Mouse (Mus musculus) CH12.LX (cell line): ENCODE results near the gene Tmem74b. TPM values are rescaled to one million over a fixed set of nuclear protein-coding genes. Genes with fewer than 3 reads are reported as not detected.

Experiments
- DNase-seq: peaks from one replicate; pipeline ENCODE4 v3.0.0-alpha.2; 2013; ENCODE audit errors: extremely low read depth
- H3K27ac ChIP-seq: 2 replicates; pipeline ENCODE4 v1.5.1; 2012; ENCODE audit warnings: low read depth, mild to moderate bottlenecking, control low read depth, moderate library complexity; ENCODE audit not compliant: insufficient read depth
- H3K27me3 ChIP-seq: replicated peaks from 2 replicates; pipeline ENCODE3; 2012; ENCODE audit warnings: inconsistent platforms
- H3K36me3 ChIP-seq, 2 experiments: replicated peaks in 1 of 2; 2 replicates each; pipeline versions ENCODE3 to v1.6.1; 2012; ENCODE audit warnings: inconsistent platforms in 1 of 2, low read length in 1 of 2, mild to moderate bottlenecking in 1 of 2, mixed read lengths in 1 of 2, moderate library complexity in 1 of 2; ENCODE audit not compliant: control insufficient read depth in 1 of 2, insufficient read depth in 1 of 2
- H3K4me1 ChIP-seq, 2 experiments: 2 replicates each; pipeline ENCODE4 v1.6.1; 2012; ENCODE audit warnings: inconsistent platforms in 1 of 2, moderate library complexity in 1 of 2; ENCODE audit not compliant: insufficient read depth in 2 of 2, control insufficient read depth in 1 of 2
- H3K4me2 ChIP-seq: 2 replicates; pipeline ENCODE4 v1.6.1; 2012; ENCODE audit warnings: low read depth, mild to moderate bottlenecking, control low read depth; ENCODE audit not compliant: poor library complexity, insufficient read depth, severe bottlenecking
- H3K4me3 ChIP-seq, 3 experiments: fragments of 150-350 bp in 1 of 3; sonication (generic) in 1 of 3; replicated peaks in 1 of 3; 2 replicates each; pipeline versions ENCODE3 to v1.5.1; 2011 to 2012; ENCODE audit warnings: low read depth in 2 of 3, low read length in 2 of 3, mild to moderate bottlenecking in 2 of 3, moderate library complexity in 2 of 3, control low read depth in 1 of 3, improper control_type of control experiment in 1 of 3, inconsistent platforms in 1 of 3, mixed read lengths in 1 of 3; ENCODE audit not compliant: poor library complexity in 1 of 3
- H3K79me2 ChIP-seq: replicated peaks from 2 replicates; pipeline ENCODE4 v1.6.1; 2012; ENCODE audit warnings: mild to moderate bottlenecking, moderate library complexity; ENCODE audit not compliant: control insufficient read depth, poor library complexity, insufficient read depth, severe bottlenecking; ENCODE audit errors: extremely low read depth
- H3K9ac ChIP-seq: 2 replicates; pipeline ENCODE4 v1.6.1; 2012; ENCODE audit warnings: low read depth, mild to moderate bottlenecking, control low read depth, moderate library complexity; ENCODE audit not compliant: insufficient read depth
- H3K9me3 ChIP-seq: replicated peaks from 2 replicates; pipeline ENCODE3; 2012; ENCODE audit warnings: low read length, inconsistent platforms, mixed read lengths
- CHD2 ChIP-seq: IDR thresholded peaks from 2 replicates; pipeline ENCODE4 v1.6.1; 2011; ENCODE audit warnings: low read length, improper control_type of control experiment
- CTCF ChIP-seq, 2 experiments: IDR thresholded peaks in 1 of 2; conservative IDR thresholded peaks in 1 of 2; 2 replicates each; pipeline ENCODE4 v1.5.1; 2011 to 2012; ENCODE audit warnings: low read depth in 2 of 2, low read length in 2 of 2, improper control_type of control experiment in 1 of 2, inconsistent platforms in 1 of 2, mild to moderate bottlenecking in 1 of 2, moderate library complexity in 1 of 2
- E2F4 ChIP-seq: IDR thresholded peaks from 2 replicates; pipeline ENCODE4 v1.6.1; 2011; ENCODE audit warnings: low read depth, low read length, improper control_type of control experiment; ENCODE audit not compliant: insufficient replicate concordance
- ELF1 ChIP-seq: IDR thresholded peaks from 2 replicates; pipeline ENCODE4 v1.6.1; 2014; ENCODE audit warnings: low read depth, mild to moderate bottlenecking, inconsistent platforms, low read length, improper control_type of control experiment
- EP300 ChIP-seq: IDR thresholded peaks from 2 replicates; pipeline ENCODE4 v1.6.1; 2011; ENCODE audit warnings: low read length, improper control_type of control experiment
- ETS1 ChIP-seq: conservative IDR thresholded peaks from 2 replicates; pipeline ENCODE4 v1.6.1; 2012; ENCODE audit warnings: low read depth, mild to moderate bottlenecking, inconsistent platforms, low read length, improper control_type of control experiment, moderate library complexity
- GABPA ChIP-seq: IDR thresholded peaks from 2 replicates; pipeline ENCODE4 v1.6.1; 2012; ENCODE audit warnings: low read depth, low read length, improper control_type of control experiment, inconsistent platforms; ENCODE audit not compliant: insufficient replicate concordance
- HCFC1 ChIP-seq: IDR thresholded peaks from 2 replicates; pipeline ENCODE4 v1.6.1; 2012; ENCODE audit warnings: low read depth, mild to moderate bottlenecking, inconsistent platforms, low read length, improper control_type of control experiment
- IRF4 ChIP-seq: IDR thresholded peaks from 2 replicates; pipeline ENCODE4 v1.6.1; 2014; ENCODE audit warnings: low read depth, mild to moderate bottlenecking, inconsistent platforms, low read length, improper control_type of control experiment
- JUN ChIP-seq: IDR thresholded peaks from 2 replicates; pipeline ENCODE4 v1.6.1; 2011; ENCODE audit warnings: low read depth, mild to moderate bottlenecking, low read length, improper control_type of control experiment, moderate library complexity; ENCODE audit not compliant: insufficient read depth
- JUND ChIP-seq: conservative IDR thresholded peaks from 2 replicates; pipeline ENCODE4 v1.6.1; 2011; ENCODE audit warnings: low read depth, low read length, improper control_type of control experiment
- MAFK ChIP-seq: IDR thresholded peaks from 2 replicates; pipeline ENCODE4 v1.6.1; 2011; ENCODE audit warnings: low read length, improper control_type of control experiment; ENCODE audit not compliant: insufficient replicate concordance
- MXI1 ChIP-seq: IDR thresholded peaks from 2 replicates; pipeline ENCODE4 v1.6.1; 2011; ENCODE audit warnings: mild to moderate bottlenecking, low read depth, low read length, improper control_type of control experiment
- NELFE ChIP-seq: IDR thresholded peaks from 2 replicates; pipeline ENCODE4 v1.6.1; 2011; ENCODE audit warnings: low read depth, low read length, improper control_type of control experiment
- NRF1 ChIP-seq: IDR thresholded peaks from 2 replicates; pipeline ENCODE4 v1.6.1; 2014; ENCODE audit warnings: low read depth, mild to moderate bottlenecking, inconsistent platforms, low read length, improper control_type of control experiment, moderate library complexity
- PAX5 ChIP-seq: IDR thresholded peaks from 2 replicates; pipeline ENCODE4 v1.6.1; 2012; ENCODE audit warnings: low read length, inconsistent platforms, mixed read lengths
- POLR2A ChIP-seq: IDR thresholded peaks from 2 replicates; pipeline ENCODE4 v1.6.1; 2011; ENCODE audit warnings: low read depth, mild to moderate bottlenecking, improper control_type of control experiment, low read length
- POLR2AphosphoS2 ChIP-seq: IDR thresholded peaks from 2 replicates; pipeline ENCODE4 v1.6.1; 2011; ENCODE audit warnings: low read depth, low read length, improper control_type of control experiment
- RAD21 ChIP-seq: IDR thresholded peaks from 2 replicates; pipeline ENCODE4 v1.6.1; 2011; ENCODE audit warnings: low read depth, mild to moderate bottlenecking, low read length, improper control_type of control experiment, moderate library complexity
- RCOR1 ChIP-seq: conservative IDR thresholded peaks from 2 replicates; pipeline ENCODE4 v1.6.1; 2012; ENCODE audit warnings: low read depth, mild to moderate bottlenecking, inconsistent platforms, low read length, improper control_type of control experiment
- SIN3A ChIP-seq: IDR thresholded peaks from 2 replicates; pipeline ENCODE4 v1.6.1; 2012; ENCODE audit warnings: low read length, improper control_type of control experiment, inconsistent platforms
- SMC3 ChIP-seq: IDR thresholded peaks from 2 replicates; pipeline ENCODE4 v1.6.1; 2011; ENCODE audit warnings: low read depth, low read length, improper control_type of control experiment
- TBP ChIP-seq: conservative IDR thresholded peaks from 2 replicates; pipeline ENCODE4 v1.6.1; 2011; ENCODE audit warnings: low read depth, low read length, improper control_type of control experiment
- TCF12 ChIP-seq: IDR thresholded peaks from 2 replicates; pipeline ENCODE4 v1.6.1; 2014; ENCODE audit warnings: low read depth, mild to moderate bottlenecking, inconsistent platforms, low read length, improper control_type of control experiment
- UBTF ChIP-seq: IDR thresholded peaks from 2 replicates; pipeline ENCODE4 v1.6.1; 2012; ENCODE audit warnings: low read depth, mild to moderate bottlenecking, inconsistent platforms, low read length, improper control_type of control experiment, moderate library complexity
- USF2 ChIP-seq: conservative IDR thresholded peaks from 2 replicates; pipeline ENCODE4 v1.6.1; 2011; ENCODE audit warnings: low read depth, low read length, improper control_type of control experiment
- ZC3H11A ChIP-seq: IDR thresholded peaks from 2 replicates; pipeline ENCODE4 v1.6.1; 2012; ENCODE audit warnings: low read depth, mild to moderate bottlenecking, inconsistent platforms, low read length, improper control_type of control experiment
- ZKSCAN1 ChIP-seq: IDR thresholded peaks from 2 replicates; pipeline ENCODE4 v1.6.1; 2012; ENCODE audit warnings: low read depth, inconsistent platforms, low read length, improper control_type of control experiment, borderline replicate concordance
- ZMIZ1 ChIP-seq: IDR thresholded peaks from 2 replicates; pipeline ENCODE4 v1.6.1; 2012; ENCODE audit warnings: low read depth, mild to moderate bottlenecking, inconsistent platforms, low read length, improper control_type of control experiment
- ZNF384 ChIP-seq: IDR thresholded peaks from 2 replicates; pipeline ENCODE4 v1.6.1; 2012; ENCODE audit warnings: low read depth, low read length, improper control_type of control experiment, inconsistent platforms
- dilution Hi-C: fragments of 300-500 bp; cut with MboI; formaldehyde crosslinking; loops from 2 replicates; pipeline ENCODE4 v1.14.3; 2020; ENCODE audit warnings: low sequenced_read_pairs; ENCODE audit not compliant: extremely low pct_unique_long_range_greater_than_20kb, extremely low pct_ligation_motif_present
- in situ Hi-C: fragments of 300-500 bp; cut with MboI; formaldehyde crosslinking; loops from 3 replicates; pipeline ENCODE4 v1.14.3; 2019; ENCODE audit warnings: low sequenced_read_pairs, low pct_ligation_motif_present, low pct_unique_long_range_greater_than_20kb, mixed read lengths
- polyA plus RNA-seq: library from polyadenylated mRNA; unstranded; fragments of >175 nt; gene quantifications from 2 replicates; pipeline ENCODE4 v1.2.1, GENCODE M21; 2012; ENCODE audit warnings: low read depth; ENCODE audit not compliant: insufficient read length
- total RNA-seq, 2 experiments: library from RNA; depleted of rRNA; stranded (reverse); fragments of 300-350 nt in 1 of 2; fragments of >200 nt in 1 of 2; gene quantifications; 2 replicates each; pipeline ENCODE4 v1.2.3; 2012 to 2014

Tmem74b gene
- total and polyA plus RNA-seq, 3 experiments, result 0.21 TPM; not detected in 2

DNA sequence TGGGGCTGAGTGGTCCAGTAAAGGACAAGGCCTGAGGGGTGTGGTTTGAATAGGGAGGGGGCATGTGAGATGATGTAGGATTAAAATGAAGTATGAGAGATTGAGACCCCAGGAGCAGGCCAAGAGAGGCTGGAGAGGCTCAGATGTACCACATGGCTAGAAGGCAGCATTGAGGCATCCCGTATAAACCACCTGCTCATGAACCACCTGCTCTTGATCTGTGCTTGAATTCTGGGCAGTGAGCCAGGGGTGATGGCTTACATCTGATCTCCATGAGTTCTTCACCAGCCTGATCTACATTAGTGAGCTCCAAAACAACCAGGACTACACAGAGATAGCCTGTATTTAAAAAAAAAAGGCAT lies 30.9 kb upstream of the Tmem74b start:
- Histone ChIP-seq H3K9ac (no peak overlapping the region), H3K4me2 (no peak overlapping the region), H3K27ac (no peak overlapping the region), H3K27me3 (peaks cover 60% of the 10 kb centered on the region), H3K4me3 (no peak overlapping the region), H3K36me3 (no peaks in the 10 kb centered on the region)
- dilution Hi-C loops, result no loop called here
- TF ChIP-seq ZKSCAN1 (no peak), ETS1 (no peak), MXI1 (no peak), TBP (no peak), GABPA (no peak), TCF12 (no peak), RCOR1 (no peak), POLR2AphosphoS2 (no peak), ZMIZ1 (no peak), E2F4 (no peak), CHD2 (no peak), JUND (no peak), ELF1 (no peak), ZNF384 (no peak), JUN (no peak), EP300 (no peak), ZC3H11A (no peak), HCFC1 (no peak), USF2 (no peak), NRF1 (no peak)
- TF ChIP-seq, all 38 proteins: peak for 0
- Histone ChIP-seq H3K79me2 (no peaks in the 10 kb centered on the region), H3K4me1 (no peaks in the 10 kb centered on the region), H3K9me3 (peaks cover 4% of the 10 kb centered on the region)
- DNase-seq, result no peak
- in situ Hi-C loops, result no loop called here

DNA sequence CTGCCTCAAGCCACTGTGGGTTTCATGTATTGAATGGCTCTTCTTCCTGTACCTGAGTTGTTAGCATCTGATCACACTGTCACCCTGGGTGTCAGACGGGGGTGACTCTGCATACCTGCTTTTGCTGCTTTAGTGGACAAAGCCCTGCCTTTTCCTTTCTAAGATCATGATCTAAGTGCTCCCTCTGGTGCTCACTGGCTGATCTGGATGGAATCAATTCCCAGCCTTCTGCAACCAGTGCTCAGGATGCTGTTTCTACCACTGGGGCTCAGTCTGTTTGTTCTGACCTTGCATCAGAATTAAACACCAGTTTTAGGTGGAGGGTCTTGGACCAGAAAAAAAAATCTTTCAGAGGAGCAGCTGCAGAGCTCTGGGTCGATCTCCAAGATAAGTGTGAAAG lies 25.6 kb upstream of the Tmem74b start:
- H3K4me3 ChIP-seq, result no peak overlapping the region
- no peaks in the 10 kb centered on the region for H3K36me3 ChIP-seq
- H3K9ac ChIP-seq, result no peak overlapping the region
- dilution Hi-C loops (no loop called here), in situ Hi-C loops (no loop called here)
- no peak for DNase-seq
- TF ChIP-seq JUND (no peak), TCF12 (no peak), POLR2A (no peak), USF2 (no peak), MAFK (no peak), EP300 (no peak), UBTF (no peak), RAD21 (peak; percentile 31), RCOR1 (no peak), ETS1 (no peak), SIN3A (no peak), NRF1 (no peak), CHD2 (no peak), IRF4 (no peak), MXI1 (no peak), SMC3 (peak; percentile 22; the same call in 1 of the 2 replicates), HCFC1 (no peak), CTCF (conservative IDR thresholded peaks at IDR 0.05 in 1 of 2, IDR thresholded peaks at IDR 0.05 in 1 of 2; ENCODE audit: low read depth in 2 of 2, low read length in 2 of 2) (peak in 1 of 2 experiments; percentile 43; a peak in 2 of 4 replicates), PAX5 (no peak), NELFE (no peak)
- H3K79me2 ChIP-seq, result no peaks in the 10 kb centered on the region
- H3K27me3 ChIP-seq, result peaks cover 71% of the 10 kb centered on the region
- H3K4me2 ChIP-seq, result no peak overlapping the region
- H3K4me1 ChIP-seq, result peaks cover 0 to 3% of the 10 kb centered on the region in 2 experiments; a peak in 1 of 4 replicates
- no peaks in the 10 kb centered on the region for H3K9me3 ChIP-seq
- H3K27ac ChIP-seq, result no peak overlapping the region
